Mouse (Mus musculus) liver, embryonic 11.5 days (tissue): ENCODE results near the gene Frmd8. TPM values are rescaled to one million over a fixed set of nuclear protein-coding genes. Genes with fewer than 3 reads are reported as not detected.
A peak's percentile ranks its signal among the peaks of the same experiment; 100 is the strongest.

Experiments used
- ATAC-seq: fragments of 200-750 bp; cut with Nextera tagmentation; replicated peaks from 2 replicates; pipeline ENCODE4 v1.8.0; 2017; ENCODE audit warnings: moderate number of reproducible peaks, mild to moderate bottlenecking, moderate TSS enrichment, moderate library complexity; ENCODE audit not compliant: low FRiP score
- DNase-seq: peaks from one replicate; pipeline ENCODE4 v3.0.0-alpha.2; 2017; ENCODE audit warnings: low spot score
- H3K27ac ChIP-seq: fragments of 300-500 bp; sonication (generic); 2 replicates; pipeline ENCODE4 v1.5.1; 2014; ENCODE audit warnings: mild to moderate bottlenecking, low read depth, low read length, control low read depth
- H3K27me3 ChIP-seq: fragments of 300-500 bp; sonication (generic); replicated peaks from 2 replicates; pipeline ENCODE4 v1.6.1; 2014; ENCODE audit warnings: low read length, mixed read lengths; ENCODE audit not compliant: control insufficient read depth, insufficient read depth
- H3K36me3 ChIP-seq: fragments of 300-500 bp; sonication (generic); 2 replicates; pipeline ENCODE4 v1.6.1; 2014; ENCODE audit warnings: mild to moderate bottlenecking, low read length, moderate library complexity, mixed read lengths; ENCODE audit not compliant: control insufficient read depth, insufficient read depth
- H3K4me1 ChIP-seq: fragments of 300-500 bp; sonication (generic); replicated peaks from 2 replicates; pipeline ENCODE4 v1.6.1; 2014; ENCODE audit warnings: low read length, mixed read lengths; ENCODE audit not compliant: control insufficient read depth, insufficient read depth
- H3K4me2 ChIP-seq: fragments of 300-500 bp; sonication (generic); 2 replicates; pipeline ENCODE4 v1.6.1; 2014; ENCODE audit warnings: mild to moderate bottlenecking, control low read depth, moderate library complexity
- H3K4me3 ChIP-seq: fragments of 300-500 bp; sonication (generic); 2 replicates; pipeline ENCODE4 v1.5.1; 2014; ENCODE audit warnings: low read depth, low read length, control low read depth
- H3K9ac ChIP-seq: fragments of 300-500 bp; sonication (generic); 2 replicates; pipeline ENCODE4 v1.6.1; 2014; ENCODE audit warnings: low read depth, low read length, control low read depth
- H3K9me3 ChIP-seq: fragments of 300-500 bp; sonication (generic); 2 replicates; pipeline ENCODE4 v1.6.1; 2016; ENCODE audit warnings: low read length, inconsistent platforms, mixed read lengths; ENCODE audit not compliant: control insufficient read depth
- WGBS: fragments of 180-500 bp; shearing (Covaris S2); extraction: QIAGEN DNeasy Blood & Tissue Kit; methylation state at CpG from one replicate; pipeline ENCODE4 v1.1.7; 2014; 5-methylcytosine and 5-hydroxymethylcytosine counted together
- polyA plus RNA-seq: library from polyadenylated mRNA; unstranded; fragments of >200 nt; fragmentation: Nextera tagmentation; extraction: Ambion mirVana; gene quantifications from 2 replicates; pipeline ENCODE4 v1.2.1, GENCODE M21; 2014

Frmd8 gene
- polyA plus RNA-seq, 1 experiment from 2014 or later, result 26.8 TPM

DNA sequence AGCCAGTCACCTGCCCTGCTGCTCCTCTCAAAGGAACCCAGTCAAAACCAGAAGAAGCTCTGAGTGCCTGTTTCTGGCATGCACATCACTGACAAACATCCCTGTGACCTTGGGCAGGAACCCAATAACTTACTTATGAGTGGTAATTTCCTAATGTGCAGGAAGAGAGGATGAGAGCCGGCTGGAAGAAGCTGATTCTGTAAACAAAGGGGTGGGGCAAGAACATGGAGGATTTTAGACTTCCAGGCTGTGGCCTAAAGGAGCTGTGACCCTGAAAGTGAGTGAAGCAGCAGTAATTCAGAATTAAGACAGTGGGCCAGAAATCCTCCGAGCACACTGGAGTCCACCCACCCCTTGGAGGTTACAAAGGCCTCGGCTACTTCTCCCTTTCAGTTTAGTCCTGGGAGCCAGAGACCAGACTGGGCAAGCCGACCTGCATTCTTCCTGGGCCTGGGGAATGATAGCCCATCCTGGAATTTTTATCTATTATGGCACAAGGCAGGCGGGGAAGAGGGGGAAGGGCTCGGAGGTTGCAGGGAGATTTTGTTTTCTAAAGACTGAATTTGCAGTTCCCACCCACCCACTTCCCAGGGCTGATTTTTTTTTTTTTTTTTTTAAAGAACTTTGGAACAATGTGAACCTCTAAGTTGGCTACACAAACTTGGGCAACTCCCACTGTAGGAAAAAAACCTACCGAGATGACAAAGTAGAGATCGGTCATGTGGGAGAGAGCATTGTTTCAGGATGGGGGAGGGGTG lies 68.8 kb downstream of the Frmd8 start:
- Histone ChIP-seq H3K27me3 (no peaks in the 10 kb centered on the region), H3K9ac (peak overlapping the region; percentile 46), H3K27ac (peak overlapping the region; percentile 84), H3K9me3 (no peaks in the 10 kb centered on the region), H3K36me3 (no peaks in the 10 kb centered on the region), H3K4me1 (peaks cover 57% of the 10 kb centered on the region), H3K4me2 (peak overlapping the region; percentile 53), H3K4me3 (no peak overlapping the region; the same call in 1 of the 2 replicates)
- 10% methylated on average over 8 of the region's 8 CpGs for WGBS
- DNase-seq (no peak), ATAC-seq (no peak)

DNA sequence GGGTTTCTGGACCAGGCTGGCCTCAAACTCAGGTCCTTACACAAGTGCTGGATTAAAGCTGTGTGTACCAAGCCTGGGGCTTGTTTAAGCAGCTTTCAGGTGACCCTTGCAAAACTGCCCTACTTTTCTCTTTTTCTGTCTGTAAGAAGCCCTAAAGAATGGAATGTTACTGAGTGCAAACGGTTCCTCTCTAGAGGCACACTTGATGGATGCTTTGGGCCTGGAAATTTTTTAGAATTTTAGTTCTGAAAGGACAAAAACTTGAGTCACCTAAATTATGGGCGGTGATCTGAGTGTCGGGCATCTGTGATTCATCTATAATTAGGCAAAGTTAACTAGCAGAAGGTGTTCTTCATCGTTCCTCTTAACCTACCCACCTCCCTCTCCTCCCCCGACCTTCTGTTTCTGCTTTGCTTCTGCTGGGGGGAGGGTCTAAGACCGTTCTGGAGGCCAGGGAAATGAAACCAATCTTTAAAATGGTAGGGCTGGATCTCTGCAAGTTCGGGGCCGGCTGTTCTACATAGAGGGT lies 70.6 kb downstream of the Frmd8 start:
- no peaks in the 10 kb centered on the region for H3K27me3 ChIP-seq
- peaks cover 47% of the 10 kb centered on the region for H3K4me1 ChIP-seq
- peak overlapping the region; percentile 95 for H3K9ac ChIP-seq
- peak overlapping the region; percentile 99 for H3K27ac ChIP-seq
- ATAC-seq (no peak), DNase-seq (no peak)
- no peaks in the 10 kb centered on the region for H3K9me3 ChIP-seq
- 33% methylated on average over 8 of the region's 8 CpGs for WGBS
- H3K4me3 ChIP-seq, result peak overlapping the region; percentile 89; the same call in 1 of the 2 replicates
- H3K36me3 ChIP-seq, result no peaks in the 10 kb centered on the region
- H3K4me2 ChIP-seq, result peak overlapping the region; percentile 95

DNA sequence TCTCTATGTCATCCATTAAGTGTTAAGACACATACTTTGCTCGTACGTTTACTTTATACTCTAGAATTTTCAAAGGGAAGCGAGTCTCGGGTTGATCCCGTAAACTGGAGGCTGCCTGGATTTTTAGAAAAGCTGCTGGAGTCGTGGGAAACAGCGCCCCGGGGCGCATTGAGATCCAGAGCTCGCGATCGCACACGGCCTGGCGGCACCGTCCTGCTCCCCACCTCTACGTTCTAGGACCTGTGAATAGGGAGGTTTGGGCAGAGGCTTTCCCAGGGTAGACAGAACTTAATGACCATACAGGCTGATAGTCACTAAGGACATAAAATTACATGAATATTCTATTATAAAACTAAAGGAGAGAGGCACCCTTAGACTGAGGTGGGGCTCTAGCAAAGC lies 71.2 kb downstream of the Frmd8 start:
- H3K4me3 ChIP-seq, result peak overlapping the region; percentile 89
- H3K4me2 ChIP-seq, result peak overlapping the region; percentile 95
- no peaks in the 10 kb centered on the region for H3K27me3 ChIP-seq
- peaks cover 45% of the 10 kb centered on the region for H3K4me1 ChIP-seq
- peak overlapping the region; percentile 95 for H3K9ac ChIP-seq
- peak overlapping the region; percentile 99 for H3K27ac ChIP-seq
- no peaks in the 10 kb centered on the region; the same call in 1 of the 2 replicates for H3K36me3 ChIP-seq
- DNase-seq, result no peak
- H3K9me3 ChIP-seq, result no peaks in the 10 kb centered on the region
- no peak for ATAC-seq
- 3% methylated on average over 16 of the region's 16 CpGs for WGBS

DNA sequence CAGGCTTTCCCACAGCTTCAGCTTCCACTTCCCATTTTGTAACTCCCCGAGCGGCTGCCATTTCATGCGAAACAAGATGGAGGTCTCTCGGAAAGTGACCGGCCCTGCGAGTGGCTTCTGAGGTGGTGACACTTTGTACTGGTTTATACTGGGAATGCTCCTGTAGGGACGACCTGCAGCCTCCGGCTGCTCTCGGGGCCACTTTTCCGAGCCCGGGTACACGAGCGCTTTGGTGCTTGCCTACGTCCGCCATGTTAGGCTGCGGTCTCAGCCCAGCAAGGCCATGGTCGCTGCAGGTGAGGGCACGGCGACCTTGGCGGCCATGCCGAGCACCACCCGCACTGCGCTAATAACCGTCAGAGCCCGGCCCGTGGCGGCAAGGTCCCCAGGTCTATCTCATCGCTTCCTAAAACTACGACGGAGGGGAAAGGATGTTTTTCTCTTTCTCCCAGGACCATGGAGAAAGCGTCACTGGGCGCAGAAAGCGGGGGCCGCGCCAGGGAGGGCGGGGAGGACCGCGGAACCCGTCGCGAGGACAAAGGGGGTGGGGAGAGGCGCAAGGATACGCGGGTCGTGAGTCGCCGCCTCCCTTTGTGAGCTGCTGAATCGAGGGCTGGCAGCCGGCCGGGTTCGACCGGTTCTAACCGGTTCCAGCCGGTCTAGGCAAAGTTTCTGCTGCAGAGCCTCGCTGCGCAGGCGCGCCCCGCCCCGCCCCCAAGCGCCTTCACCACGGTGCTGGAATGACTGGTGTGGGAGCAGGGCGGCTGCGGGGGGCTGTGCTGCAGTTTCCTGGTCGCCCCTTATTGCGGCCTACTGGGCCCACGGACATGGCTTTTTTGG lies 71.8 kb downstream of the Frmd8 start:
- under 1% methylated on average over 67 of the region's 67 CpGs for whole genome bisulfite sequencing
- H3K4me1 ChIP-seq, result peaks cover 40% of the 10 kb centered on the region
- peak overlapping the region; percentile 89 for H3K4me3 ChIP-seq
- peak overlapping the region; percentile 95 for H3K4me2 ChIP-seq
- H3K36me3 ChIP-seq, result peaks cover 4% of the 10 kb centered on the region; the same call in 1 of the 2 replicates
- peak; percentile 100 for DNase-seq
- H3K9ac ChIP-seq, result peak overlapping the region; percentile 95
- ATAC-seq, result peak; percentile 91
- H3K27ac ChIP-seq, result peak overlapping the region; percentile 99
- no peaks in the 10 kb centered on the region for H3K27me3 ChIP-seq
- no peaks in the 10 kb centered on the region for H3K9me3 ChIP-seq

DNA sequence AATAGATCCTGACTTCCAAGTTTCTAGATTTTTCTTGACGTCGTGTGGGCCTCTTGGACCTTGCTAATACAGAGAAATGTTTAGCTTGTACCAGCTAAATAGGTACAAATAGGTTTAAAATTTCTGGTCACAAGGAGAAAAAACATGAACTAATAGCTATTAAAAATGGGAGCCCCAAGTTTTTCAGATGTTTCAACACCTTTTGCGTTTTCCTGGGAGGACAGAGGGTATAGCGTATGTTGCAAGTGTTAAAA lies 72.4 kb downstream of the Frmd8 start:
- peak overlapping the region; percentile 89 for H3K4me3 ChIP-seq
- no peaks in the 10 kb centered on the region for H3K27me3 ChIP-seq
- peaks cover 41% of the 10 kb centered on the region for H3K4me1 ChIP-seq
- H3K36me3 ChIP-seq, result peaks cover 8% of the 10 kb centered on the region
- under 1% methylated on average over 4 of the region's 4 CpGs for WGBS
- no peaks in the 10 kb centered on the region for H3K9me3 ChIP-seq
- peak overlapping the region; percentile 95 for H3K9ac ChIP-seq
- peak overlapping the region; percentile 95 for H3K4me2 ChIP-seq
- ATAC-seq (no peak), DNase-seq (no peak)
- H3K27ac ChIP-seq, result peak overlapping the region; percentile 99

DNA sequence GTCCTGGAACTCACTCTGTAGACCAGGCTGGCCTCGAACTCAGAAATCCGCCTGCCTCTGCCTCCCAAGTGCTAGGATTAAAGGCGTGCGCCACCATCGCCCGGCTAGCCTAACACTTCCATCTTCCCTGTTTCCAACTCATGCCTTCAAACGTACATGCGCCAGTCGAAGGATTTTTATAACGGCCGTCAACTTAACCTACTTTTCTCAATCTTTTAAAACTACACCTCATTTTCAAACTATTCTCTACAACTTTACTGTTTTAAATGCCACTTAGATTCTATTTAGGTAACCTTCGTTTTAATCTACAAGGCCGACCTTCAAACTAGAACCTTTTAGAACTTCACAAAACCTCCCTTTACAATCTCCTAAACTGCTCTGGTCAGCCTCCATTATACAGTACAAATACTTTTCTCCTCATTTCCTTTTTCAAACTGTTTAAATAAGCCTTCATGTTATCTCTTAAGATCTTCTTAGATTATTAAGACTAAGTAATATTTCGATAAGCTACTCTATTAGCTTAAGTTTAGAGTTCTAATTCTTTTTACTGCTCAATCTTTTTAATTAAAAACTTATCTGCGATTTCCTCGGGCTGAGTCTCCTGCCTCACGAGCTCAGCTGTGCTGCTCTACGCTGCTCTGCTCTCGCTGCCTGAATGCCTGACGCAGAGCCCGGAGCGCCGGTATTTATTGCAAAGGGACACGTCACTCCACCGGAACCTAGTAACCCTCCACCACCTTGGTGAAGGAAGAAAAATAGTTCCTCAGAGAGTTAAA lies 72.9 kb downstream of the Frmd8 start:
- no peak; the same call in 1 of the 2 replicates for ATAC-seq
- H3K4me2 ChIP-seq, result peak overlapping the region; percentile 95
- DNase-seq, result peak; percentile 95
- H3K27me3 ChIP-seq, result no peaks in the 10 kb centered on the region
- H3K36me3 ChIP-seq, result peaks cover 13% of the 10 kb centered on the region
- whole genome bisulfite sequencing, result under 1% methylated on average over 25 of the region's 25 CpGs
- H3K4me1 ChIP-seq, result peaks cover 41% of the 10 kb centered on the region
- peak overlapping the region; percentile 89 for H3K4me3 ChIP-seq
- no peaks in the 10 kb centered on the region for H3K9me3 ChIP-seq
- H3K27ac ChIP-seq, result peak overlapping the region; percentile 99
- peak overlapping the region; percentile 95 for H3K9ac ChIP-seq

DNA sequence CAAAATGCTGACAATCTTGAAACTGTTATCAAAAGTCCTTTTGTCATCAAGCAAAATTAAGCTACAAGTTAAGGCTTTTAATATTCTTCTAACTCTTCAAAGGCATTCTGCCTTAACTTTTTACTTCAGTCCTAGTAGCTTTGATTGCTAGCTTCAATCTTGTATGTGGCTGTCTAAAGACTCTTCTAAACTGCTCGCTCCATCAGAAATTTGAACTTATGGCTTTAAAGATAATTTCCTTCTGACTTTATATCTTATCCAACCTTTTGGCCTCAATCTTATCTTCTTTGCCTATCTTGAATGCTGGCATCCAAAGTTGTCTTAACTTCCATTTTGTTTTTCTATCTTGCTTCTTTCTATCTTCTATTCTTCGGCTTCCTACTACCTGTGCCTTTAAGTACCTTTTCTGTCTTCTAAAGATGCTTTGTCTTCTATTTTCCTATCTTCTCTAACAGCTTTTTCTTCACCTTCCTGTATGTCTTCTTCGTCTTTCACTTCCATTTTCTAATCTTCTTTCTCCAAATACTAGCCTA lies 73.6 kb downstream of the Frmd8 start:
- peaks cover 20% of the 10 kb centered on the region for H3K36me3 ChIP-seq
- H3K27ac ChIP-seq, result peak overlapping the region; percentile 99
- no peaks in the 10 kb centered on the region for H3K27me3 ChIP-seq
- H3K4me2 ChIP-seq, result peak overlapping the region; percentile 95
- H3K4me1 ChIP-seq, result peaks cover 41% of the 10 kb centered on the region
- 7% methylated on average over 3 of the region's 3 CpGs for WGBS
- H3K9me3 ChIP-seq, result no peaks in the 10 kb centered on the region
- DNase-seq, result no peak
- H3K9ac ChIP-seq, result peak overlapping the region; percentile 95
- ATAC-seq, result no peak
- H3K4me3 ChIP-seq, result peak overlapping the region; percentile 89
